Mouse (Mus musculus) G1E (cell line): ENCODE data around the gene Xkr7. TPM values are rescaled to one million over a fixed set of nuclear protein-coding genes. Genes with fewer than 3 reads are reported as not detected.

Source experiments
- ATAC-seq: 2 replicates; pipeline ENCODE4 v1.8.0; 2016; ENCODE audit warnings: mild to moderate bottlenecking; ENCODE audit not compliant: insufficient number of reproducible peaks, poor library complexity, low FRiP score, severe bottlenecking; ENCODE audit errors: extremely low read depth
- DNase-seq: peaks from one replicate; pipeline ENCODE4 v3.0.0; 2012; ENCODE audit warnings: low spot score
- H3K27me3 ChIP-seq: 2 replicates; pipeline ENCODE4 v1.6.1; 2012; ENCODE audit warnings: mild to moderate bottlenecking, low read length, inconsistent platforms; ENCODE audit not compliant: insufficient read depth
- H3K36me3 ChIP-seq: replicated peaks from 2 replicates; pipeline ENCODE3; 2012; ENCODE audit warnings: mild to moderate bottlenecking, inconsistent platforms
- H3K4me1 ChIP-seq: 2 replicates; pipeline ENCODE4 v1.6.1; 2012; ENCODE audit warnings: low read depth, low read length, inconsistent platforms, mixed read lengths; ENCODE audit not compliant: insufficient read depth
- H3K4me3 ChIP-seq: 2 replicates; pipeline ENCODE4 v1.5.1; 2012; ENCODE audit warnings: low read depth, mild to moderate bottlenecking, inconsistent platforms, low read length, moderate library complexity, mixed read lengths
- H3K9me3 ChIP-seq: replicated peaks from 2 replicates; pipeline ENCODE4 v1.6.1; 2012; ENCODE audit warnings: inconsistent platforms
- CTCF ChIP-seq: IDR thresholded peaks from 2 replicates; pipeline ENCODE4 v1.5.1; 2012; ENCODE audit warnings: low read depth, low read length, inconsistent platforms, mixed read lengths
- GATA1 ChIP-seq: IDR thresholded peaks from 2 replicates; pipeline ENCODE4 v1.6.1; 2012; ENCODE audit warnings: borderline replicate concordance, low read length, inconsistent platforms, mixed read lengths
- GATA2 ChIP-seq: IDR thresholded peaks from 2 replicates; pipeline ENCODE4 v1.6.1; 2012; ENCODE audit warnings: low read depth, low read length, inconsistent platforms, borderline replicate concordance
- POLR2AphosphoS5 ChIP-seq: IDR thresholded peaks from 2 replicates; pipeline ENCODE4 v1.6.1; 2012; ENCODE audit warnings: low read depth, low read length, inconsistent platforms; ENCODE audit not compliant: insufficient replicate concordance
- TAL1 ChIP-seq: conservative IDR thresholded peaks from 2 replicates; pipeline ENCODE4 v1.6.1; 2012; ENCODE audit warnings: low read depth, low read length, inconsistent platforms, mixed read lengths
- polyA plus RNA-seq: library from polyadenylated mRNA; stranded (reverse); fragments of >175 nt; gene quantifications from 2 replicates; pipeline ENCODE4 v1.2.3, GENCODE M21; 2012
- total RNA-seq, 2 experiments: library from RNA; stranded (forward) in 1 of 2; stranded (reverse) in 1 of 2; fragments of 200-1000 nt in 1 of 2; fragments of >200 nt in 1 of 2; fragmentation: Nextera tagmentation in 1 of 2; gene quantifications; 2 replicates each; pipeline ENCODE4 v1.2.3; 2014 to 2017

The Xkr7 gene
- total and polyA plus RNA-seq, 3 experiments, result 0.05 TPM; not detected in 2

GRCm38 (mm10) chr2:153083275-153083674 lies 51.6 kb downstream of the Xkr7 start:
- Histone ChIP-seq H3K27me3 (peaks cover 3% of the 10 kb centered on the region), H3K9me3 (no peaks in the 10 kb centered on the region), H3K36me3 (no peaks in the 10 kb centered on the region), H3K4me1 (no peaks in the 10 kb centered on the region; the same call in 1 of the 2 replicates), H3K4me3 (no peak overlapping the region)
- DNase-seq, result no peak
- TF ChIP-seq GATA1 (no peak), GATA2 (no peak), CTCF (no peak), TAL1 (no peak), POLR2AphosphoS5 (no peak)
- ATAC-seq, result no peak

GRCm38 (mm10) chr2:153083824-153084223 lies 52.2 kb downstream of the Xkr7 start:
- DNase-seq, result no peak
- no peak for ATAC-seq
- H3K36me3 ChIP-seq, result no peaks in the 10 kb centered on the region
- no peaks in the 10 kb centered on the region; the same call in 1 of the 2 replicates for H3K27me3 ChIP-seq
- H3K4me3 ChIP-seq, result no peak overlapping the region
- TF ChIP-seq CTCF, result no peak
- TF ChIP-seq TAL1, result no peak
- no peak for TF ChIP-seq GATA1
- no peak for TF ChIP-seq POLR2AphosphoS5
- TF ChIP-seq GATA2, result no peak
- no peaks in the 10 kb centered on the region for H3K9me3 ChIP-seq
- no peaks in the 10 kb centered on the region for H3K4me1 ChIP-seq

- Histone ChIP-seq H3K4me3 (no peak overlapping the region), H3K4me1 (no peaks in the 10 kb centered on the region), H3K9me3 (no peaks in the 10 kb centered on the region), H3K27me3 (no peaks in the 10 kb centered on the region; the same call in none of the 2 replicates), H3K36me3 (no peaks in the 10 kb centered on the region)
- no peak for DNase-seq
- TF ChIP-seq POLR2AphosphoS5, result no peak
- no peak for TF ChIP-seq GATA1
- no peak for TF ChIP-seq CTCF
- TF ChIP-seq TAL1, result no peak
- no peak for TF ChIP-seq GATA2
- no peak; the same call in 1 of the 2 replicates for ATAC-seq
These were observed 52.8 kb downstream of the Xkr7 start for GRCm38 (mm10) chr2:153084261-153084976.

GRCm38 (mm10) chr2:153085556-153085955 lies 53.9 kb downstream of the Xkr7 start:
- Histone ChIP-seq H3K27me3 (no peaks in the 10 kb centered on the region; the same call in none of the 2 replicates), H3K36me3 (no peaks in the 10 kb centered on the region), H3K4me3 (no peak overlapping the region), H3K4me1 (peaks cover 6% of the 10 kb centered on the region), H3K9me3 (no peaks in the 10 kb centered on the region)
- DNase-seq (no peak), ATAC-seq (no peak)
- TF ChIP-seq POLR2AphosphoS5, result no peak

- Histone ChIP-seq H3K27me3 (no peaks in the 10 kb centered on the region; the same call in 1 of the 2 replicates), H3K4me3 (no peak overlapping the region), H3K9me3 (no peaks in the 10 kb centered on the region), H3K4me1 (peaks cover 12% of the 10 kb centered on the region), H3K36me3 (no peaks in the 10 kb centered on the region)
- no peak for ATAC-seq
- no peak for DNase-seq
- TF ChIP-seq TAL1 (no peak), GATA2 (no peak), GATA1 (no peak), POLR2AphosphoS5 (no peak), CTCF (no peak)
These were observed 54.5 kb downstream of the Xkr7 start for GRCm38 (mm10) chr2:153086166-153086565.

GRCm38 (mm10) chr2:153087091-153087490 lies 55.4 kb downstream of the Xkr7 start:
- no peak for ATAC-seq
- Histone ChIP-seq H3K9me3 (no peaks in the 10 kb centered on the region), H3K4me1 (peaks cover 13% of the 10 kb centered on the region), H3K36me3 (no peaks in the 10 kb centered on the region), H3K4me3 (no peak overlapping the region), H3K27me3 (no peaks in the 10 kb centered on the region; the same call in 1 of the 2 replicates)
- TF ChIP-seq TAL1 (no peak), GATA2 (no peak), GATA1 (no peak), CTCF (no peak), POLR2AphosphoS5 (no peak)
- DNase-seq, result no peak

GRCm38 (mm10) chr2:153089316-153089715 lies 57.7 kb downstream of the Xkr7 start:
- DNase-seq (no peak), ATAC-seq (no peak)
- no peak overlapping the region for H3K4me3 ChIP-seq
- H3K36me3 ChIP-seq, result no peaks in the 10 kb centered on the region
- no peaks in the 10 kb centered on the region for H3K9me3 ChIP-seq
- no peaks in the 10 kb centered on the region; the same call in 1 of the 2 replicates for H3K27me3 ChIP-seq
- H3K4me1 ChIP-seq, result peaks cover 13% of the 10 kb centered on the region
- no peak for TF ChIP-seq POLR2AphosphoS5
- no peak for TF ChIP-seq GATA1
- no peak for TF ChIP-seq GATA2
- TF ChIP-seq TAL1, result no peak
- TF ChIP-seq CTCF, result no peak
